Mouse (Mus musculus) embryonic facial prominence, embryonic 10.5 days (tissue): ENCODE measurements around the gene Fads3. TPM values are rescaled to one million over a fixed set of nuclear protein-coding genes. Genes with fewer than 3 reads are reported as not detected.

Experiments
- DNase-seq: peaks from one replicate; pipeline ENCODE4 v3.0.0-alpha.2; 2017; ENCODE audit warnings: low spot score
- H3K27ac ChIP-seq: fragments of 300-500 bp; sonication (generic); replicated peaks from 2 replicates; pipeline ENCODE4 v1.5.1; 2016; ENCODE audit warnings: mild to moderate bottlenecking
- H3K27me3 ChIP-seq: fragments of 300-500 bp; sonication (generic); replicated peaks from 2 replicates; pipeline ENCODE4 v1.6.1; 2016; ENCODE audit warnings: low read depth, mild to moderate bottlenecking; ENCODE audit not compliant: poor library complexity, severe bottlenecking
- H3K36me3 ChIP-seq: fragments of 300-500 bp; sonication (generic); replicated peaks from 2 replicates; pipeline ENCODE4 v1.6.1; 2016; ENCODE audit warnings: mild to moderate bottlenecking, moderate library complexity
- H3K4me1 ChIP-seq: fragments of 300-500 bp; sonication (generic); 2 replicates; pipeline ENCODE4 v1.6.1; 2016
- H3K4me3 ChIP-seq: fragments of 300-500 bp; sonication (generic); 2 replicates; pipeline ENCODE4 v1.5.1; 2016; ENCODE audit warnings: mild to moderate bottlenecking, moderate library complexity
- H3K9me3 ChIP-seq: fragments of 300-500 bp; sonication (generic); 2 replicates; pipeline ENCODE4 v1.6.1; 2016; ENCODE audit warnings: mild to moderate bottlenecking
- WGBS: fragments of 180-500 bp; shearing (Covaris S2); methylation state at CpG from one replicate; pipeline ENCODE4 v1.1.7; 2016; 5-methylcytosine and 5-hydroxymethylcytosine counted together
- polyA plus RNA-seq: library from polyadenylated mRNA; unstranded; fragments of >200 nt; fragmentation: Nextera tagmentation; extraction: Ambion mirVana; gene quantifications from 2 replicates; pipeline ENCODE4 v1.2.1, GENCODE M21; 2016

Gene Fads3
- polyA plus RNA-seq, 1 experiment from 2014 or later: 4.3 TPM

- 24% methylated on average over 8 of the region's 8 CpGs for WGBS
- Histone ChIP-seq H3K36me3 (peaks cover 40% of the 10 kb centered on the region), H3K9me3 (no peaks in the 10 kb centered on the region), H3K4me1 (peaks cover 56% of the 10 kb centered on the region), H3K27ac (peak overlapping the region; percentile 48), H3K4me3 (peak overlapping the region; percentile 16; the same call in 1 of the 2 replicates), H3K27me3 (no peaks in the 10 kb centered on the region)
- peak; percentile 68 for DNase-seq
Measured at GRCm38 (mm10) chr19:10025169-10025875, 16.0 kb upstream of the Fads3 start.

- H3K27me3 ChIP-seq: 0 out of 2 replicates have a peak, but pooled peaks cover 4% of the 10 kb centered on the region
- WGBS: 93% methylated on average over 2 of the region's 2 CpGs
- no peak for DNase-seq
- H3K4me3 ChIP-seq: no peak overlapping the region
- no peak overlapping the region for H3K27ac ChIP-seq
- H3K4me1 ChIP-seq: peaks cover 25% of the 10 kb centered on the region
- peaks cover 70% of the 10 kb centered on the region for H3K36me3 ChIP-seq
- H3K9me3 ChIP-seq: no peaks in the 10 kb centered on the region
Measured at GRCm38 (mm10) chr19:10029746-10030145, 11.6 kb upstream of the Fads3 start.

GRCm38 (mm10) chr19:10033211-10033973 lies 8.0 kb upstream of the Fads3 start:
- Histone ChIP-seq H3K27ac (no peak overlapping the region), H3K4me3 (no peak overlapping the region), H3K9me3 (no peaks in the 10 kb centered on the region), H3K4me1 (peaks cover 19% of the 10 kb centered on the region), H3K27me3 (0 out of 2 replicates have a peak, but pooled peaks cover 4% of the 10 kb centered on the region), H3K36me3 (peaks cover 67% of the 10 kb centered on the region)
- peak; percentile 69 for DNase-seq
- 37% methylated on average over 8 of the region's 8 CpGs for whole genome bisulfite sequencing

- Histone ChIP-seq H3K9me3 (no peaks in the 10 kb centered on the region), H3K4me1 (peaks cover 24% of the 10 kb centered on the region), H3K4me3 (no peak overlapping the region), H3K36me3 (peaks cover 57% of the 10 kb centered on the region), H3K27me3 (peaks cover 5% of the 10 kb centered on the region; the same call in 1 of the 2 replicates), H3K27ac (no peak overlapping the region)
- no peak for DNase-seq
- 83% methylated on average over 5 of the region's 5 CpGs for WGBS
Measured at GRCm38 (mm10) chr19:10034356-10034755, 7.0 kb upstream of the Fads3 start.

GRCm38 (mm10) chr19:10034785-10035447 lies 6.5 kb upstream of the Fads3 start:
- 0 out of 2 replicates have a peak overlapping the region, but pooled peaks have one; percentile 3 for H3K27ac ChIP-seq
- peaks cover 24% of the 10 kb centered on the region for H3K4me1 ChIP-seq
- peak; percentile 88 for DNase-seq
- WGBS: 47% methylated on average over 8 of the region's 8 CpGs
- peaks cover 11% of the 10 kb centered on the region for H3K27me3 ChIP-seq
- no peak overlapping the region for H3K4me3 ChIP-seq
- H3K36me3 ChIP-seq: peaks cover 53% of the 10 kb centered on the region
- H3K9me3 ChIP-seq: no peaks in the 10 kb centered on the region

- no peak overlapping the region for H3K27ac ChIP-seq
- no peak for DNase-seq
- H3K36me3 ChIP-seq: peaks cover 32% of the 10 kb centered on the region
- no peak overlapping the region for H3K4me3 ChIP-seq
- no peaks in the 10 kb centered on the region for H3K9me3 ChIP-seq
- WGBS: 73% methylated on average over 2 of the region's 2 CpGs
- H3K4me1 ChIP-seq: peaks cover 42% of the 10 kb centered on the region
- H3K27me3 ChIP-seq: peaks cover 31% of the 10 kb centered on the region
Measured at GRCm38 (mm10) chr19:10037534-10037933, 3.8 kb upstream of the Fads3 start.

- 88% methylated on average over 3 of the region's 3 CpGs for WGBS
- H3K27me3 ChIP-seq: peaks cover 36% of the 10 kb centered on the region
- H3K36me3 ChIP-seq: peaks cover 28% of the 10 kb centered on the region
- H3K4me1 ChIP-seq: peaks cover 42% of the 10 kb centered on the region
- DNase-seq: no peak
- no peaks in the 10 kb centered on the region for H3K9me3 ChIP-seq
- H3K4me3 ChIP-seq: no peak overlapping the region
- H3K27ac ChIP-seq: no peak overlapping the region
Measured at GRCm38 (mm10) chr19:10038364-10038763, 3.0 kb upstream of the Fads3 start.

GRCm38 (mm10) chr19:10038910-10039309 lies 2.5 kb upstream of the Fads3 start:
- H3K27ac ChIP-seq: no peak overlapping the region
- peaks cover 36% of the 10 kb centered on the region for H3K27me3 ChIP-seq
- peaks cover 42% of the 10 kb centered on the region for H3K4me1 ChIP-seq
- WGBS: 32% methylated on average over 3 of the region's 3 CpGs
- H3K4me3 ChIP-seq: no peak overlapping the region
- DNase-seq: no peak
- peaks cover 27% of the 10 kb centered on the region for H3K36me3 ChIP-seq
- H3K9me3 ChIP-seq: no peaks in the 10 kb centered on the region

GRCm38 (mm10) chr19:10039615-10040014 lies 1.8 kb upstream of the Fads3 start:
- no peak overlapping the region for H3K27ac ChIP-seq
- no peak for DNase-seq
- H3K4me1 ChIP-seq: peaks cover 35% of the 10 kb centered on the region
- H3K36me3 ChIP-seq: peaks cover 20% of the 10 kb centered on the region
- H3K27me3 ChIP-seq: peaks cover 36% of the 10 kb centered on the region
- no peaks in the 10 kb centered on the region for H3K9me3 ChIP-seq
- WGBS: 93% methylated on average over 2 of the region's 2 CpGs
- H3K4me3 ChIP-seq: no peak overlapping the region

GRCm38 (mm10) chr19:10040866-10041387 lies 442 bp upstream of the Fads3 start:
- Histone ChIP-seq H3K4me3 (peak overlapping the region; percentile 73), H3K27ac (peak overlapping the region; percentile 81), H3K9me3 (no peaks in the 10 kb centered on the region), H3K36me3 (peaks cover 7% of the 10 kb centered on the region), H3K27me3 (peaks cover 36% of the 10 kb centered on the region), H3K4me1 (peaks cover 24% of the 10 kb centered on the region)
- WGBS: 7% methylated on average over 20 of the region's 20 CpGs
- DNase-seq: no peak

GRCm38 (mm10) chr19:10042232-10042631 lies 863 bp downstream of the Fads3 start:
- Histone ChIP-seq H3K27me3 (peaks cover 36% of the 10 kb centered on the region), H3K4me3 (peak overlapping the region; percentile 73), H3K9me3 (no peaks in the 10 kb centered on the region), H3K36me3 (no peaks in the 10 kb centered on the region), H3K4me1 (peaks cover 24% of the 10 kb centered on the region), H3K27ac (no peak overlapping the region)
- WGBS: 50% methylated on average over 6 of the region's 6 CpGs
- DNase-seq: no peak

GRCm38 (mm10) chr19:10042816-10043215 lies 1.4 kb downstream of the Fads3 start:
- peaks cover 36% of the 10 kb centered on the region for H3K27me3 ChIP-seq
- H3K4me3 ChIP-seq: no peak overlapping the region
- no peak for DNase-seq
- H3K36me3 ChIP-seq: no peaks in the 10 kb centered on the region
- H3K9me3 ChIP-seq: no peaks in the 10 kb centered on the region
- WGBS: 84% methylated on average over 4 of the region's 4 CpGs
- H3K27ac ChIP-seq: no peak overlapping the region
- peaks cover 24% of the 10 kb centered on the region for H3K4me1 ChIP-seq
